Mouse (Mus musculus): ENCODE data around the gene Rnf145. TPM values are rescaled to one million over a fixed set of nuclear protein-coding genes. Genes with fewer than 3 reads are reported as not detected.
A peak's percentile ranks its signal among the peaks of the same experiment; 100 is the strongest.

Gene Rnf145
- 51.8 and 61.4 TPM in 2 replicates for polyA plus RNA-seq (2015; fragmentation: Nextera tagmentation; extraction: Ambion mirVana)

GRCm38 (mm10) chr11:44518281-44519095 lies at the start of gene Rnf145:
Rnf145 (plus strand) TSS chr11:44518964.
- peak; percentile 78 for ATAC-seq (replicated peaks; ENCODE audit: low FRiP score, low read depth)
- under 1% methylated on average over 65 of the region's 70 CpGs for WGBS
- no peaks in the 10 kb centered on the region for H3K9me3 ChIP-seq (replicated peaks; ENCODE audit: low read length)

GRCm38 (mm10) chr11:44469646-44470431 lies 48.9 kb upstream of the Rnf145 start:
- no peak for TF ChIP-seq CTCF (IDR thresholded peaks at IDR 0.05; ENCODE audit: low read depth)
- no peak for DNase-seq (ENCODE audit: low spot score)
- no peaks in the 10 kb centered on the region for H3K27me3 ChIP-seq (ENCODE audit: insufficient read depth, low read length)
- peak overlapping the region; percentile 90 for H3K4me2 ChIP-seq (ENCODE audit: low read length)
- WGBS = under 1% methylated on average over 58 of the region's 59 CpGs
- peak overlapping the region; percentile 82 for H3K4me3 ChIP-seq (replicated peaks; ENCODE audit: low read depth, low read length)
- peak; percentile 68 for ATAC-seq (replicated peaks; ENCODE audit: low FRiP score, low read depth)
- H3K9me3 ChIP-seq (replicated peaks; ENCODE audit: low read length) = no peaks in the 10 kb centered on the region
- H3K27ac ChIP-seq = peak overlapping the region; percentile 88
- H3K4me1 ChIP-seq (replicated peaks; ENCODE audit: insufficient read depth, low read length) = peaks cover 11% of the 10 kb centered on the region; the same call in 1 of the 2 replicates
- peak overlapping the region; percentile 72 for H3K9ac ChIP-seq (ENCODE audit: low read depth, low read length)
- H3K36me3 ChIP-seq (ENCODE audit: insufficient read depth, low read length) = no peaks in the 10 kb centered on the region

More at GRCm38 (mm10) chr11:44518281-44519095, at the start of gene Rnf145:
- peak within 1 kb of the TSS; percentile 95 for H3K27ac ChIP-seq
- peak within 1 kb of the TSS; percentile 95 for H3K4me3 ChIP-seq (replicated peaks; ENCODE audit: low read depth, low read length)
- H3K4me1 ChIP-seq (replicated peaks; ENCODE audit: insufficient read depth, low read length) = peaks cover 15% of the 10 kb centered on the region; the same call in 1 of the 2 replicates
- peak within 1 kb of the TSS; percentile 91 for H3K9ac ChIP-seq (ENCODE audit: low read depth, low read length)
- peak; percentile 84 for DNase-seq (ENCODE audit: low spot score)
- no peak for TF ChIP-seq CTCF (IDR thresholded peaks at IDR 0.05; ENCODE audit: low read depth)
- no peaks in the 10 kb centered on the region for H3K36me3 ChIP-seq (ENCODE audit: insufficient read depth, low read length)
- H3K27me3 ChIP-seq (ENCODE audit: insufficient read depth, low read length) = no peaks in the 10 kb centered on the region
- peak within 1 kb of the TSS; percentile 93 for H3K4me2 ChIP-seq (ENCODE audit: low read length)

- no peaks in the 10 kb centered on the region for H3K27me3 ChIP-seq (ENCODE audit: insufficient read depth, low read length)
- H3K4me3 ChIP-seq (replicated peaks; ENCODE audit: low read depth, low read length) = peak within 1 kb of the TSS; percentile 82
- peak within 1 kb of the TSS; percentile 72 for H3K9ac ChIP-seq (ENCODE audit: low read depth, low read length)
- ATAC-seq (replicated peaks; ENCODE audit: low FRiP score, low read depth) = peak; percentile 95
- H3K27ac ChIP-seq = peak within 1 kb of the TSS; percentile 88
- H3K36me3 ChIP-seq (ENCODE audit: insufficient read depth, low read length) = no peaks in the 10 kb centered on the region
- peaks cover 11% of the 10 kb centered on the region; the same call in 1 of the 2 replicates for H3K4me1 ChIP-seq (replicated peaks; ENCODE audit: insufficient read depth, low read length)
- peak within 1 kb of the TSS; percentile 90 for H3K4me2 ChIP-seq (ENCODE audit: low read length)
- under 1% methylated on average over 53 of the region's 54 CpGs for WGBS
- H3K9me3 ChIP-seq (replicated peaks; ENCODE audit: low read length) = no peaks in the 10 kb centered on the region
- no peak for TF ChIP-seq CTCF (IDR thresholded peaks at IDR 0.05; ENCODE audit: low read depth)
- DNase-seq (ENCODE audit: low spot score) = peak; percentile 98
Observed at GRCm38 (mm10) chr11:44470432-44471336, 48.1 kb upstream of the Rnf145 start, which contains the start of gene Ublcp1. Ublcp1 (minus strand) TSS chr11:44470498.

GRCm38 (mm10) chr11:44471337-44471995 lies 47.3 kb upstream of the Rnf145 start:
- Histone ChIP-seq H3K36me3 (ENCODE audit: insufficient read depth, low read length) (no peaks in the 10 kb centered on the region), H3K27ac (peak overlapping the region; percentile 88), H3K9ac (ENCODE audit: low read depth, low read length) (peak overlapping the region; percentile 72), H3K4me1 (replicated peaks; ENCODE audit: insufficient read depth, low read length) (peaks cover 11% of the 10 kb centered on the region; the same call in 1 of the 2 replicates), H3K27me3 (ENCODE audit: insufficient read depth, low read length) (no peaks in the 10 kb centered on the region), H3K4me3 (replicated peaks; ENCODE audit: low read depth, low read length) (peak overlapping the region; percentile 82), H3K4me2 (ENCODE audit: low read length) (peak overlapping the region; percentile 90), H3K9me3 (replicated peaks; ENCODE audit: low read length) (no peaks in the 10 kb centered on the region)
- 16% methylated on average over 4 of the region's 4 CpGs for WGBS
- no peak for TF ChIP-seq CTCF (IDR thresholded peaks at IDR 0.05; ENCODE audit: low read depth)
- ATAC-seq (replicated peaks; ENCODE audit: low FRiP score, low read depth) = no peak
- no peak for DNase-seq (ENCODE audit: low spot score)

- Histone ChIP-seq H3K4me3 (replicated peaks; ENCODE audit: low read depth, low read length) (no peak overlapping the region), H3K9me3 (replicated peaks; ENCODE audit: low read length) (no peaks in the 10 kb centered on the region), H3K4me2 (ENCODE audit: low read length) (no peak overlapping the region), H3K27ac (no peak overlapping the region), H3K36me3 (ENCODE audit: insufficient read depth, low read length) (no peaks in the 10 kb centered on the region), H3K4me1 (replicated peaks; ENCODE audit: insufficient read depth, low read length) (peaks cover 7% of the 10 kb centered on the region; the same call in 1 of the 2 replicates), H3K9ac (ENCODE audit: low read depth, low read length) (no peak overlapping the region), H3K27me3 (ENCODE audit: insufficient read depth, low read length) (no peaks in the 10 kb centered on the region)
- TF ChIP-seq CTCF (IDR thresholded peaks at IDR 0.05; ENCODE audit: low read depth) = no peak
- 54% methylated on average over 3 of the region's 3 CpGs for WGBS
- ATAC-seq (replicated peaks; ENCODE audit: low FRiP score, low read depth) = no peak
- no peak for DNase-seq (ENCODE audit: low spot score)
Observed at GRCm38 (mm10) chr11:44475467-44475866, 43.3 kb upstream of the Rnf145 start.
